Mouse (Mus musculus) urinary bladder, postnatal 10 days (tissue): ENCODE results near the gene Lrrc75b.
"Not testable (repeated sequence)": the region's sequence is repeated elsewhere in the genome, so short reads cannot be mapped to it uniquely, and the experiment has no call there.

Source experiments
- DNase-seq: peaks from one replicate; pipeline ENCODE4 v3.0.0; 2022; ENCODE audit warnings: low spot score

Lrrc75b gene

GRCm38 (mm10) chr10:75566765-75567164 lies 6.6 kb upstream of the Lrrc75b start:
- not testable (repeated sequence) for DNase-seq

GRCm38 (mm10) chr10:75566321-75566720 lies 6.2 kb upstream of the Lrrc75b start:
- DNase-seq: no peak

DNA sequence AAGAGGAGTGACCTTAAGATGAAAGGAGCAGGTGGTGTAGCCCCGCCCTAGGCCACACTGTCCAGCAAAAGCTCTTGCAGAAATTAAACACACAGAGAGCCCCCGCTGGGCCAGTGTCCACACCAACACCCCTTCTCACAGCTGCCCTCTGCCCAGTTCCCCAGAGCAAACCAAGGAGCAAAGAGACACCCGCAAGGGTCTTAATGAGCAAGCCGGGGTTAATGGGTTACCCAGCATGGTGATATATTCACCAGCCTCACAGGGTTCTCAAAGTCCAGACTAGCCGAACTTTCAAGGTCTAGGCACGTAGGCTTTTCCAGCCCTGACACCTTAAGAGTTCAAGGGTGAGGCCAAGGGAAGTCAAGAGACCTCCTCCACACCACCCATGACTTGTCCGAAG lies 5.8 kb upstream of the Lrrc75b start:
- no peak for DNase-seq

DNA sequence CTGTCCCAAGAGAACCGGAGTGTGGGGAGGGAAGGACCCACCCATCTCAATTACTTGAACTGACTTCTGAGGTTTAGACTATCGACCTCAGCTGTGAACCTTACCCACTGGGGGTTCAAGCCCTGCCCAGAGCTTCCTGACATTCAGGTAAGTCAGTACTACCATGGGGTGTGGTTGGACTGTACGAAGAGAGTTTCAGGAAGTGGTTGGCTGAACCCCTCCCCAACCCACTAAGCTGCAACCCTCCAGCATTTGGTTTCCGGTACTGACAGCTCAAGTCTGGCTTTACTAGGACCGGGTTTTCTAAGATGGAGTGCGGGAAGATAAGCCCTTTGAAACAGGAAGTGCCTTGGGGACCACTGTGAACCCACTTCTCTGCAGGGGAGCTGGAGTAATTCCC lies 5.3 kb upstream of the Lrrc75b start:
- DNase-seq: no peak

GRCm38 (mm10) chr10:75564687-75565265 lies 4.6 kb upstream of the Lrrc75b start:
- DNase-seq: no peak

DNA sequence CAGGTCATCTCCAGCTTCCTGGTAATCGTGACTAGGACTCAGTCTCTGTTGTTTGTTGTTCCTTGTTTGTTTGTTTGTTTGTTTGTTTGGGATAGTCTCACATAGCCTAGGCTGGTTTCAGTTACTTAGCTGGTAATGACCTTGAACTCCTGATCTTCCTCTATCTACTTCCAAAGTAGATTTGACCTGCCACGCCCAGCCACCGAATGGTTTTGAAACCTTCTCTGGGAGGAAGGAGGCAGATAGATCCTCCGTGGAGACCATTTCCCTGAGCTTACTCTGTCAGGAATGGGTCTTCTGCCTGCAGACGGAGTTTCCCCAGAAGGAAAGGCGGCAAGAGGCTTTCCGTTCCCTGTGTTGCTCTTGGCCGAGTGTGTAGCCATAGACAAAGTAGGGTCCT lies 2.5 kb upstream of the Lrrc75b start:
- no peak for DNase-seq

- DNase-seq: no peak
These were observed 1.0 kb upstream of the Lrrc75b start, which contains the start of gene Ggt1 for GRCm38 (mm10) chr10:75561071-75561654. Ggt1 (plus strand) TSS chr10:75561604.

GRCm38 (mm10) chr10:75560549-75560899 lies 394 bp upstream of the Lrrc75b start:
- DNase-seq: no peak

- DNase-seq: no peak
These were observed 972 bp downstream of the Lrrc75b start for GRCm38 (mm10) chr10:75559041-75559675.

DNA sequence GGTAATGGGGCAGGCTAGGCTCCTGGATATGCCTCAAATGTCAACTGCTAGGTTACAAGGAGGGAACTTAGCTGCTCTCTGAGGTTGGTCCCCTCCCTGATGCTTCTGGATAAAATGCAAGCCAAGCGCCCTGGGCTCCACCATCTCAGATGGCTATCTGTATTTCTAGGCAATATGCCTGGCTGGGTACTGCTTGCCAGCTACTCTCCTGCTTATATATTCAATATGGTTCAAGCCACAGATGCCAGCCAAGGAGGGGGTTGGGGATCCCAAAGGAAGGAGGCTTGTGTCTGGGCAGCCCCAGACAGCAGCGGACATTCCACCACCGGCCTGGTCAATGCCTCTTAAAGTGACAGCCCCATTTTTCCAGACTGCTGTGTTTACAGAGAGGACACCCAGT lies 1.6 kb downstream of the Lrrc75b start:
- no peak for DNase-seq

- no peak for DNase-seq
These were observed 4.1 kb downstream of the Lrrc75b start for GRCm38 (mm10) chr10:75556026-75556425.

GRCm38 (mm10) chr10:75555557-75555956 lies 4.6 kb downstream of the Lrrc75b start:
- DNase-seq: no peak

DNA sequence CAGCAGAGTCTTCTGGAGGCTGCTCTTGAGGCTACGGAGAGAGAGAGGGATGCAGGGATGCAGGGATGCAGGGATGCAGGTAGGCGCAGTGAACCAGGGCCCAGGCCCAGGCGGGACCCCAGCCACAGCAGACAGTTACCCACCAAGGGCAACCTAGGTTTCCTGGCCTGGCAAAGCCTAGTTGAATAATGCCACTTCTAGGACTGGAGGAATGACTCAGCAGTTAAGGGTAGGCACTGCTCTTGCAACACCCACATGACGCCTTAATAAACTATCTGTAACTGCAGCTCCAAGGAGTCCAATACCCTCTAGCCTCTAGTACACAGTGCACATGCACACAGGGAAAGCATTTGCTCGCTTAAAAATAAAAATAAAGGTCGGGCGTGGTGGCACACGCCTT lies 6.0 kb downstream of the Lrrc75b start:
- DNase-seq: no peak

DNA sequence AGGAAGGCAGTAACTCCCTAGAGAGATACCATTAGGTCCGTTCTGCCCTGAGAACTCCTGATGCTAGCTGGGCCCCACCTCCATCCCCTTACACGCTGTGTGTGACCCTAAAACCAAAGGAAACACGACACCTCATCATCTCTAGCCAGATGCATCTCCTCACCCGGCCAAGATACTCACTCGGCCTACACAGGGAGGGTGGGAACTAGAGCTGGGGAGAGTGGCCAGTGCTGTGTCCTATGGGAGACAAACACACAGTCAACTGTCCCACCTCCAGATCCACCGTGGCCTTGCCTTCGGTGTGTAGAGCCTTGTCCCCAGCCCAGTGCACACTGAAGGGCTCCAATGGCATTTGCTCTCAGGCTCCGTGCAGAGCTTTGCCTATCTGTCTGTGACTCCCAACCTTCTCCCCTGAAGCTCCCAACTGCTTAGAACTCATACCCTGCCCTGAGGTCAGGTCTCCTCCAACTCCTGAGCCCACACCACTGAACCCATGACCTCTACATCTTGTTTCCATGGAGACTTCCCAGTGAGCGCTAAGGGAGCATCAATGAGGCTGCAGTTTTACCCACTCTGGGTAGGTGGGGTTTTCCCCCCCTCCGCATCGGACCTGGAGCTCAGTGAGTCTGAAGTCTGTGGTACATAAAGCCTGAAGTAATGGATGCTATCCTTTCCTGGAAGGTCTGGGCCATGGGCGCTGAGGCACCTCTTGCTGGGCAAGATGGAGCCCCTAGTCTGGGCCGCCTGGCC lies 7.3 kb downstream of the Lrrc75b start:
- no peak for DNase-seq

DNA sequence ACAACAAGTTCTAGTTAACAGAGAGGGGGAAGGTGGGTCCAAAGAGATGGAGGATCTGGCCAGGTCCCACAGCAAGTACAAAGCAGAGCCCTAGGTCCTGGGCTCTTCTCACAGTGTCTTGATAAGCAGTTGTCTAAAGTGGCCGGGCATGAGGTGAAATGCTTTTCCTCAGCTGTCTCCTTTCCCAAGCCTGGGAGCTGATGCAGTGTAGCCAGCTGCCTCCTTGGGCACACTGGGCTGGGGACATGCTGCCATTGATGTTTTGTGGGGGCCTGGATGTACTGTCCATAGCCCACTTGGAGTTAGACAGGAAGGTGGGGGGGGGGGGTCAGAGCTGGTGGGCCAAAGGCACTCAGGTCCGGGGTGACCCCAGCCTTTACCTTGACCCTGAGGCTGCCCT lies 8.0 kb downstream of the Lrrc75b start:
- no peak for DNase-seq

DNA sequence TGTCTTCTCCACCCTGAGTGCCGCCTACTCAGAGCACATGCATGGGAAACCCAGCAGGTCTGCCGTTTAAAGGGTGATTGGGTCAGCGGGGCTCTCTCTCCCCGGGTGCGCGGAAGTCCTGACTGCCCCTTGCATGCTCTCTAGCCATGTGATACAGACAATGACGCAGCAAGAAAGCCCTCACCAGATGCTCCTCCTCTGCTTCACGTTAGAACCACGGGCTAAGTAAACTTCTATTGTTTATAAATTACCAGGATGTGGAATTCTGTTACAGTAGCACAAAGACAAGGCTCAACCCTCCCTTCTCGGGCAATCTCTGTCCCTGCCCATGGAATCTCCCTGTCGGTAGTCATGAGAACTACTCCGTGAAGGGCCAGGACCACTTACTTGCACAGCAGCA lies 9.0 kb downstream of the Lrrc75b start:
- DNase-seq: no peak

- no peak for DNase-seq
These were observed 10.2 kb downstream of the Lrrc75b start for GRCm38 (mm10) chr10:75549886-75550285.

GRCm38 (mm10) chr10:75548486-75548885 lies 11.6 kb downstream of the Lrrc75b start:
- DNase-seq: no peak

DNA sequence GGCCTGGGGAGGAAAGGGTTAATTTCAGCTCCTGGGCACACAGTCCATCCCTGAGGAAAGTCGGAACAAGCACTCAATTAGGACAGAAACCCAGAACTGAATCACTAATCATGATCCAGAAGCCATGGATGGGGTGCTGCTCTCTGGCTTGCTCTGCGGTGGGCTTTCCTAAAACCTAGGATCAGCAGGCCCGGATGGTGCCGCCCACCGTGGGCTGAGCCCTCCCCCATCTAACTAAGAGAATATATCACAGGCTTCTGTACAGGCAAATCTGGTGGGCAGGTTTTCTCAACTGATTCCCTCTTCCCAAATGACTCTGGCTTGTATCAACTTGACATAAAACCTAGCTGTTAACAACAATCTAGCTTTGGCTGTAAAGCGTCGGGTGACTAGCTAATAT lies 12.2 kb downstream of the Lrrc75b start:
- DNase-seq: no peak

GRCm38 (mm10) chr10:75536123-75536522 lies 24.0 kb downstream of the Lrrc75b start:
- DNase-seq: no peak

GRCm38 (mm10) chr10:75535423-75535822 lies 24.7 kb downstream of the Lrrc75b start:
- no peak for DNase-seq

GRCm38 (mm10) chr10:75534934-75535333 lies 25.2 kb downstream of the Lrrc75b start:
- no peak for DNase-seq

GRCm38 (mm10) chr10:75534216-75534615 lies 25.9 kb downstream of the Lrrc75b start:
- no peak for DNase-seq
